Mouse (Mus musculus): ENCODE data around the gene Pls1. TPM values are rescaled to one million over a fixed set of nuclear protein-coding genes. Genes with fewer than 3 reads are reported as not detected.

Pls1 gene
- polyA plus RNA-seq, 2 experiments, result 0.69 to 1.8 TPM

GRCm38 (mm10) chr9:95762228-95762627 lies 82.9 kb downstream of the Pls1 start:
- no peaks in the 10 kb centered on the region for H3K9me3 ChIP-seq (ENCODE audit: control insufficient read depth, low read length)
- H3K27ac ChIP-seq (replicated peaks; ENCODE audit: low read depth, low read length), result no peak overlapping the region
- ATAC-seq (ENCODE audit: low FRiP score, low read depth) (no peak), DNase-seq (ENCODE audit: low spot score) (no peak)
- H3K27me3 ChIP-seq (ENCODE audit: control insufficient read depth, insufficient read depth, low read length), result no peaks in the 10 kb centered on the region
- H3K4me3 ChIP-seq (replicated peaks; ENCODE audit: low read length), result no peak overlapping the region
- no peak overlapping the region for H3K9ac ChIP-seq (ENCODE audit: low read depth, low read length, severe bottlenecking)
- 86% methylated on average over 3 of the region's 3 CpGs for WGBS
- no peak overlapping the region for H3K4me2 ChIP-seq (replicated peaks; ENCODE audit: low read depth, low read length, severe bottlenecking)
- no peaks in the 10 kb centered on the region for H3K4me1 ChIP-seq (ENCODE audit: control insufficient read depth, insufficient read depth, low read length)
- no peaks in the 10 kb centered on the region for H3K36me3 ChIP-seq (ENCODE audit: control insufficient read depth, insufficient read depth, low read length)
- no peak for TF ChIP-seq POLR2A (IDR thresholded peaks at IDR 0.05; ENCODE audit: borderline replicate concordance, extremely low read depth, insufficient read depth, insufficient read length)

GRCm38 (mm10) chr9:95761381-95761780 lies 83.7 kb downstream of the Pls1 start:
- H3K9ac ChIP-seq (ENCODE audit: low read depth, low read length, severe bottlenecking), result no peak overlapping the region
- no peak overlapping the region for H3K27ac ChIP-seq (replicated peaks; ENCODE audit: low read depth, low read length)
- no peaks in the 10 kb centered on the region for H3K27me3 ChIP-seq (ENCODE audit: control insufficient read depth, insufficient read depth, low read length)
- 82% methylated on average over 8 of the region's 8 CpGs for WGBS
- H3K36me3 ChIP-seq (ENCODE audit: control insufficient read depth, insufficient read depth, low read length), result no peaks in the 10 kb centered on the region
- ATAC-seq (ENCODE audit: low FRiP score, low read depth) (no peak), DNase-seq (ENCODE audit: low spot score) (no peak)
- no peaks in the 10 kb centered on the region for H3K9me3 ChIP-seq (ENCODE audit: control insufficient read depth, low read length)
- no peak for TF ChIP-seq POLR2A (IDR thresholded peaks at IDR 0.05; ENCODE audit: borderline replicate concordance, extremely low read depth, insufficient read depth, insufficient read length)
- H3K4me2 ChIP-seq (replicated peaks; ENCODE audit: low read depth, low read length, severe bottlenecking), result no peak overlapping the region
- no peaks in the 10 kb centered on the region for H3K4me1 ChIP-seq (ENCODE audit: control insufficient read depth, insufficient read depth, low read length)
- H3K4me3 ChIP-seq (replicated peaks; ENCODE audit: low read length), result no peak overlapping the region

DNA sequence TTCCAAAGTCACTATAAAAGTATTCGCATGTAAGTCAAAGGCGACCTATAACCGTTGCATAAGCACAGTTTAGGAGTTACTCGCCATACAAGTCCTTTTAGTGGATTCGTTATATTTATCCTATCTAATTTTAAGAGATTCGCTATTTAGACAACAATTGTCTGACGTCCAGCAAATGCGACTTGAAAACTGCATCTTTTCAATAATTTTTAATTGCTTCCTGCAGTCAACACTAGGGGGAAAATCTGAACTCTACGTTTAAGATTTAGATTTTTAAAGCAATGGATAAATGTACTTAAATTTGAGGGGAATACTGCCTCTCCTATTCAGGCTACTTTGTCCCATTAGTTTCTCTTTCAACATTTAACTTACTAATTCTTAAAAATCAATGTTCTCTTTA lies 94.4 kb downstream of the Pls1 start:
- Histone ChIP-seq H3K36me3 (ENCODE audit: control insufficient read depth, insufficient read depth, low read length) (no peaks in the 10 kb centered on the region), H3K4me1 (ENCODE audit: control insufficient read depth, insufficient read depth, low read length) (peaks cover 6% of the 10 kb centered on the region), H3K27me3 (ENCODE audit: control insufficient read depth, insufficient read depth, low read length) (peaks cover 5% of the 10 kb centered on the region; the same call in 1 of the 2 replicates), H3K4me3 (replicated peaks; ENCODE audit: low read length) (peak overlapping the region; percentile 87), H3K4me2 (replicated peaks; ENCODE audit: low read depth, low read length, severe bottlenecking) (peak overlapping the region; percentile 91), H3K27ac (replicated peaks; ENCODE audit: low read depth, low read length) (no peak overlapping the region), H3K9ac (ENCODE audit: low read depth, low read length, severe bottlenecking) (no peak overlapping the region), H3K9me3 (ENCODE audit: control insufficient read depth, low read length) (no peaks in the 10 kb centered on the region)
- no peak for TF ChIP-seq POLR2A (IDR thresholded peaks at IDR 0.05; ENCODE audit: borderline replicate concordance, extremely low read depth, insufficient read depth, insufficient read length)
- no peak for DNase-seq (ENCODE audit: low spot score)
- ATAC-seq (ENCODE audit: low FRiP score, low read depth), result no peak
- WGBS, result 34% methylated on average over 9 of the region's 9 CpGs

- Histone ChIP-seq H3K27me3 (ENCODE audit: control insufficient read depth, insufficient read depth, low read length) (peaks cover 5% of the 10 kb centered on the region; the same call in 1 of the 2 replicates), H3K9ac (ENCODE audit: low read depth, low read length, severe bottlenecking) (peak within 1 kb of the TSS; percentile 72), H3K27ac (replicated peaks; ENCODE audit: low read depth, low read length) (no peak within 1 kb of the TSS), H3K36me3 (ENCODE audit: control insufficient read depth, insufficient read depth, low read length) (no peaks in the 10 kb centered on the region), H3K4me2 (replicated peaks; ENCODE audit: low read depth, low read length, severe bottlenecking) (peak within 1 kb of the TSS; percentile 91), H3K9me3 (ENCODE audit: control insufficient read depth, low read length) (no peaks in the 10 kb centered on the region), H3K4me3 (replicated peaks; ENCODE audit: low read length) (peak within 1 kb of the TSS; percentile 87), H3K4me1 (ENCODE audit: control insufficient read depth, insufficient read depth, low read length) (peaks cover 6% of the 10 kb centered on the region)
- peak; percentile 95 for ATAC-seq (ENCODE audit: low FRiP score, low read depth)
- WGBS, result 0% methylated on average over 25 of the region's 56 CpGs
- DNase-seq (ENCODE audit: low spot score), result peak; percentile 84
- TF ChIP-seq POLR2A (IDR thresholded peaks at IDR 0.05; ENCODE audit: borderline replicate concordance, extremely low read depth, insufficient read depth, insufficient read length), result 0 out of 2 replicates have a peak, but pooled peaks have one; percentile 38
Observed at GRCm38 (mm10) chr9:95750037-95750511, 95.0 kb downstream of the Pls1 start, which contains the start of gene Trpc1. TSS of gene Trpc1 (minus strand) at chr9:95750375.

DNA sequence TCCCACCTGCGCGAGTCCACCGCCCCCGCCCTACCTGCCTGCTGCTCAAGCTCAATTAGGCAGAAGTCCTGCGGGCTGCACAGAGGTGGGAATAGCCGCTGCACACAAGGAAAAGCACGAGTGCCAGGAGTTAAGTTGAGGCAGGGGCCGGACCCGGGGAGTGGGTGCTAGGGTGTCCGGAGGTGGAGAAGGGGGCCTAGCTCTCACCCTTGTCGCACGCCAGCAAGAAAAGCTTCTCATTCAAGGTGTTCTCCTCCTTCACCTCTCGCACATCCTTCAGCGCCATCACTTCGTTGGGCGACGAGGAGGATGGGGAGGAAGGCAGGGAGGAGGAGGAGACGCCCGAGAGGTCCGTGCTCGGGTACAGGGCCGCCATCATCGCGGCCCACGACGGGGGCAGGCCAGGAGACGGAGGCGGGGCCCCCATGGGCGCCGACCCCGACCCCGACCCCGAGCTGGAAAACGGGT lies 95.6 kb downstream of the Pls1 start:
- no peak overlapping the region for H3K27ac ChIP-seq (replicated peaks; ENCODE audit: low read depth, low read length)
- no peaks in the 10 kb centered on the region for H3K9me3 ChIP-seq (ENCODE audit: control insufficient read depth, low read length)
- ATAC-seq (ENCODE audit: low FRiP score, low read depth) (peak; percentile 41), DNase-seq (ENCODE audit: low spot score) (no peak)
- TF ChIP-seq POLR2A (IDR thresholded peaks at IDR 0.05; ENCODE audit: borderline replicate concordance, extremely low read depth, insufficient read depth, insufficient read length), result no peak
- 2% methylated on average over 20 of the region's 34 CpGs for WGBS
- no peaks in the 10 kb centered on the region for H3K36me3 ChIP-seq (ENCODE audit: control insufficient read depth, insufficient read depth, low read length)
- H3K27me3 ChIP-seq (ENCODE audit: control insufficient read depth, insufficient read depth, low read length), result peaks cover 5% of the 10 kb centered on the region; the same call in 1 of the 2 replicates
- peak overlapping the region; percentile 87 for H3K4me3 ChIP-seq (replicated peaks; ENCODE audit: low read length)
- peak overlapping the region; percentile 91 for H3K4me2 ChIP-seq (replicated peaks; ENCODE audit: low read depth, low read length, severe bottlenecking)
- peaks cover 6% of the 10 kb centered on the region for H3K4me1 ChIP-seq (ENCODE audit: control insufficient read depth, insufficient read depth, low read length)
- peak overlapping the region; percentile 72 for H3K9ac ChIP-seq (ENCODE audit: low read depth, low read length, severe bottlenecking)

Data from limb, embryonic 14.5 days (tissue).